Mouse (Mus musculus) hindbrain, embryonic 13.5 days (tissue): ENCODE data around the gene Myg1. TPM values are rescaled to one million over a fixed set of nuclear protein-coding genes. Genes with fewer than 3 reads are reported as not detected.

ENCODE experiments used
- ATAC-seq: fragments of 200-750 bp; cut with Nextera tagmentation; 2 replicates; pipeline ENCODE4 v1.8.0; 2017; ENCODE audit warnings: moderate TSS enrichment; ENCODE audit not compliant: low FRiP score
- H3K27ac ChIP-seq: fragments of 300-500 bp; sonication (generic); 2 replicates; pipeline ENCODE4 v1.5.1; 2015; ENCODE audit warnings: inconsistent platforms, mild to moderate bottlenecking, moderate library complexity
- H3K27me3 ChIP-seq: fragments of 300-500 bp; sonication (generic); 2 replicates; pipeline ENCODE4 v1.6.1; 2015; ENCODE audit warnings: mild to moderate bottlenecking, inconsistent platforms
- H3K36me3 ChIP-seq: fragments of 300-500 bp; sonication (generic); 2 replicates; pipeline ENCODE4 v1.6.1; 2015; ENCODE audit warnings: mild to moderate bottlenecking, inconsistent platforms
- H3K4me1 ChIP-seq: fragments of 300-500 bp; sonication (generic); replicated peaks from 2 replicates; pipeline ENCODE4 v1.6.1; 2015; ENCODE audit warnings: inconsistent platforms
- H3K4me2 ChIP-seq: fragments of 300-500 bp; sonication (generic); 2 replicates; pipeline ENCODE4 v1.6.1; 2015; ENCODE audit warnings: inconsistent platforms, mild to moderate bottlenecking, moderate library complexity
- H3K4me3 ChIP-seq: fragments of 300-500 bp; sonication (generic); 2 replicates; pipeline ENCODE4 v1.5.1; 2015; ENCODE audit warnings: mild to moderate bottlenecking, inconsistent platforms
- H3K9ac ChIP-seq: fragments of 300-500 bp; sonication (generic); 2 replicates; pipeline ENCODE4 v1.6.1; 2015; ENCODE audit warnings: mild to moderate bottlenecking, inconsistent platforms
- H3K9me3 ChIP-seq: fragments of 300-500 bp; sonication (generic); 2 replicates; pipeline ENCODE4 v1.6.1; 2016; ENCODE audit warnings: inconsistent platforms
- WGBS: fragments of 180-500 bp; shearing (Covaris S2); methylation state at CpG from one replicate; pipeline ENCODE4 v1.1.7; 2015; 5-methylcytosine and 5-hydroxymethylcytosine counted together
- polyA plus RNA-seq: library from polyadenylated mRNA; unstranded; fragments of >200 nt; fragmentation: Nextera tagmentation; extraction: Ambion mirVana; gene quantifications from 2 replicates; pipeline ENCODE4 v1.2.1, GENCODE M21; 2015

The Myg1 gene
- polyA plus RNA-seq, 1 experiment from 2014 or later = 91.8 TPM

DNA sequence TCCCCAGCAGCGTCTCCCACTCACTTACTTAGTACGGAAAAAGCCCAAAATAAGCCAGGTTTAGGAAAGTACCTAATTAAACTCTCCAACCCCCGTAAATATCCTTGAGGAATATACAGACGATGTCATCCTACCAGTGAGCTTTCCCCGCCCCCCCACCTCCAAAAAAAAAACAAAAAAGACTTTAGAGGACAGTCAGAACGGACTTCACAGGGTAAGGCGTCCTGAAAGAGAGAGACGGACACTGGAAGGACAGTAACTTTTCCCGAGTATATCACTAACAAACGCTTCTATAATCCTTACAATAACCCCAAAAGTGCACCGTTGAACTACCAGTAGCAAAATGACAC, 19.4 kb downstream of the Myg1 start:
- H3K4me1 ChIP-seq = peaks cover 25% of the 10 kb centered on the region
- no peaks in the 10 kb centered on the region for H3K9me3 ChIP-seq
- WGBS = 12% methylated on average over 11 of the region's 11 CpGs
- H3K36me3 ChIP-seq = peaks cover 11% of the 10 kb centered on the region
- no peak overlapping the region for H3K27ac ChIP-seq
- peak overlapping the region; percentile 21; the same call in 1 of the 2 replicates for H3K9ac ChIP-seq
- peak overlapping the region; percentile 75 for H3K4me3 ChIP-seq
- H3K4me2 ChIP-seq = peak overlapping the region; percentile 86
- peak; percentile 22; the same call in 1 of the 2 replicates for ATAC-seq
- peaks cover 9% of the 10 kb centered on the region for H3K27me3 ChIP-seq

DNA sequence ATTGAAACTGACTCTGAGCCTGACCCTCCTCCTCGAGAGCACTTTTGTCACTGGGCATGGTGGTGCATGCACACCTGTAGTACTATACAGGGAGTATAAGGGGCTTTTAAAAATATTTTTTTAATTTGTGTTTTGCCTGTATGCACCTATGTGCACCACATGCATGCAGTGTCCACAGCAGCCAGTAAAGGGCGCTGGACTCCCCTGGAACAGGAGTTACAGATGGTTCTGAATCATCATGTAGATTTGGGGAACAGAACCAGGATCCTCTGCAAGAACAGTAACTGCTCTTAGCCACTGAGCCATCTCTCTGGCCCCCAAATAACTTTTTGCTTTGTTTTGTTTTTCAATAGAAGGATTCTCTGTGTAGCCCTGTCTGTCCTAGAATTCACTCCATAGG, 20.7 kb downstream of the Myg1 start:
- Histone ChIP-seq H3K27ac (no peak overlapping the region), H3K36me3 (0 out of 2 replicates have a peak, but pooled peaks cover 2% of the 10 kb centered on the region), H3K9me3 (no peaks in the 10 kb centered on the region), H3K4me3 (no peak overlapping the region), H3K4me2 (no peak overlapping the region), H3K9ac (no peak overlapping the region), H3K4me1 (peaks cover 29% of the 10 kb centered on the region), H3K27me3 (peaks cover 21% of the 10 kb centered on the region)
- ATAC-seq = no peak
- 67% methylated on average over 2 of the region's 2 CpGs for WGBS

- Histone ChIP-seq H3K9me3 (no peaks in the 10 kb centered on the region), H3K36me3 (no peaks in the 10 kb centered on the region), H3K9ac (no peak overlapping the region), H3K4me2 (no peak overlapping the region), H3K27me3 (peaks cover 39% of the 10 kb centered on the region), H3K4me1 (peaks cover 45% of the 10 kb centered on the region), H3K4me3 (no peak overlapping the region), H3K27ac (no peak overlapping the region)
- no peak for ATAC-seq
- WGBS = 86% methylated on average over 2 of the region's 2 CpGs
These were observed 22.5 kb downstream of the Myg1 start for GRCm38 (mm10) chr15:102353986-102354385.

- peaks cover 39% of the 10 kb centered on the region for H3K4me1 ChIP-seq
- peaks cover 53% of the 10 kb centered on the region for H3K27me3 ChIP-seq
- H3K27ac ChIP-seq = peak overlapping the region; percentile 70
- H3K9ac ChIP-seq = peak overlapping the region; percentile 75
- peak; percentile 44 for ATAC-seq
- WGBS = under 1% methylated on average over 48 of the region's 49 CpGs
- H3K36me3 ChIP-seq = no peaks in the 10 kb centered on the region
- peak overlapping the region; percentile 94 for H3K4me2 ChIP-seq
- H3K4me3 ChIP-seq = peak overlapping the region; percentile 51
- H3K9me3 ChIP-seq = no peaks in the 10 kb centered on the region
These were observed 23.8 kb downstream of the Myg1 start for GRCm38 (mm10) chr15:102355134-102355870.

- Histone ChIP-seq H3K4me2 (peak overlapping the region; percentile 94), H3K9ac (peak overlapping the region; percentile 75), H3K27me3 (peaks cover 54% of the 10 kb centered on the region), H3K27ac (peak overlapping the region; percentile 70), H3K4me3 (peak overlapping the region; percentile 51), H3K36me3 (no peaks in the 10 kb centered on the region), H3K9me3 (no peaks in the 10 kb centered on the region), H3K4me1 (peaks cover 38% of the 10 kb centered on the region)
- ATAC-seq = peak; percentile 39; the same call in 1 of the 2 replicates
- under 1% methylated on average over 38 of the region's 38 CpGs for WGBS
These were observed 24.4 kb downstream of the Myg1 start for GRCm38 (mm10) chr15:102355871-102356441.

GRCm38 (mm10) chr15:102356501-102357325, 25.2 kb downstream of the Myg1 start:
- Histone ChIP-seq H3K27me3 (peaks cover 57% of the 10 kb centered on the region), H3K4me2 (peak overlapping the region; percentile 94), H3K27ac (no peak overlapping the region), H3K4me1 (peaks cover 35% of the 10 kb centered on the region), H3K9me3 (no peaks in the 10 kb centered on the region), H3K9ac (no peak overlapping the region), H3K4me3 (peak overlapping the region; percentile 51), H3K36me3 (no peaks in the 10 kb centered on the region)
- WGBS = 26% methylated on average over 16 of the region's 16 CpGs
- ATAC-seq = no peak

DNA sequence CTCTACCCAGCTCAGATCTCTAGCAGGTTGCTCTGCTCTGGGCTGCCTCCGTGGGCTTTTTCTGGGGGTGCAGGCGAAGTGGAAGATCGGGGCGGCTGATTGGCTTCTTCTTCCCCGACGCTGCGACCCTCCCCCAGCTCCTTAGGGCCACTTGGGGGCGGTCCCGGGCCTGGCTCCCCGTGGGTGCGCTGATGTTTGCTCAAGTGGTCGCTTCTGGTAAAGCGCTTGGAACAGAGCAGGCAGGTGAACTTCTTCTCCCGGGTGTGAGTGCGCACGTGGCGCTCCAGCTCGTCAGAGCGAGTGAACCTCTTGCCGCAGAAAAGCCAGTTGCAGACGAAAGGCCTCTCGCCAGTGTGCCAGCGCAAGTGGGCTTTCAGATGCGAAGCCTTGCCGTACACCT, 26.6 kb downstream of the Myg1 start:
- Histone ChIP-seq H3K9ac (peak overlapping the region; percentile 43; the same call in 1 of the 2 replicates), H3K36me3 (no peaks in the 10 kb centered on the region), H3K4me1 (peaks cover 39% of the 10 kb centered on the region), H3K9me3 (no peaks in the 10 kb centered on the region), H3K4me2 (peak overlapping the region; percentile 43), H3K27me3 (peaks cover 69% of the 10 kb centered on the region), H3K27ac (no peak overlapping the region), H3K4me3 (peak overlapping the region; percentile 19)
- ATAC-seq = no peak
- WGBS = 2% methylated on average over 24 of the region's 25 CpGs

GRCm38 (mm10) chr15:102358834-102359233, 27.3 kb downstream of the Myg1 start:
- 21% methylated on average over 5 of the region's 5 CpGs for WGBS
- Histone ChIP-seq H3K9ac (no peak overlapping the region; the same call in 1 of the 2 replicates), H3K9me3 (no peaks in the 10 kb centered on the region), H3K4me3 (no peak overlapping the region), H3K4me1 (peaks cover 39% of the 10 kb centered on the region), H3K4me2 (no peak overlapping the region), H3K27me3 (peaks cover 76% of the 10 kb centered on the region), H3K27ac (no peak overlapping the region), H3K36me3 (no peaks in the 10 kb centered on the region)
- ATAC-seq = no peak

DNA sequence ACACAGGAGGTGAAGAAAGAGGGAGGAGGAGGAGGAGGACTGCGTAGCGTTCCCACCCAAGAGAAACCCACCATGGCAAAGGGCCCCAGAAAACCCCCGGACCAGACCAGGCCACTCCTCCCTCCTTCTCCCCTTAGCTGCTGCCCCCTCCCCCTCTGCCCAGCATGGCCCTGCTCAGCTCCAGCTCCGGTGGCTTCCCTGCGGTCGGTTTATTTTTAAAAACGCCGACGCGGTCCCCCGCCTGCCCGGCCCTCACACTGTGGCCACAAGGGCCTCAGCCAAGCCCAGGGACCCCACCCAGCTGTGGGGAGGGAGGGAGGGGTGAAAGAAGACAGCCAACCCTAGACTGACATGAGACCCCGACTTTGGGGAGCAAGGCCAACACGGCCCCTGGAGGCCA, 31.1 kb downstream of the Myg1 start:
- Histone ChIP-seq H3K9me3 (no peaks in the 10 kb centered on the region), H3K4me3 (no peak overlapping the region), H3K4me1 (peaks cover 32% of the 10 kb centered on the region), H3K36me3 (no peaks in the 10 kb centered on the region), H3K27me3 (peaks cover 78% of the 10 kb centered on the region), H3K9ac (no peak overlapping the region), H3K27ac (no peak overlapping the region), H3K4me2 (peak overlapping the region; percentile 23; the same call in 1 of the 2 replicates)
- WGBS = 17% methylated on average over 14 of the region's 14 CpGs
- ATAC-seq = no peak

- peaks cover 16% of the 10 kb centered on the region for H3K4me1 ChIP-seq
- WGBS = 95% methylated on average over 1 of the region's 1 CpGs
- no peaks in the 10 kb centered on the region for H3K9me3 ChIP-seq
- peaks cover 58% of the 10 kb centered on the region for H3K27me3 ChIP-seq
- H3K36me3 ChIP-seq = no peaks in the 10 kb centered on the region
- H3K4me3 ChIP-seq = no peak overlapping the region
- H3K4me2 ChIP-seq = no peak overlapping the region
- H3K27ac ChIP-seq = no peak overlapping the region
- no peak for ATAC-seq
- no peak overlapping the region for H3K9ac ChIP-seq
These were observed 33.2 kb downstream of the Myg1 start for GRCm38 (mm10) chr15:102364678-102365077.

DNA sequence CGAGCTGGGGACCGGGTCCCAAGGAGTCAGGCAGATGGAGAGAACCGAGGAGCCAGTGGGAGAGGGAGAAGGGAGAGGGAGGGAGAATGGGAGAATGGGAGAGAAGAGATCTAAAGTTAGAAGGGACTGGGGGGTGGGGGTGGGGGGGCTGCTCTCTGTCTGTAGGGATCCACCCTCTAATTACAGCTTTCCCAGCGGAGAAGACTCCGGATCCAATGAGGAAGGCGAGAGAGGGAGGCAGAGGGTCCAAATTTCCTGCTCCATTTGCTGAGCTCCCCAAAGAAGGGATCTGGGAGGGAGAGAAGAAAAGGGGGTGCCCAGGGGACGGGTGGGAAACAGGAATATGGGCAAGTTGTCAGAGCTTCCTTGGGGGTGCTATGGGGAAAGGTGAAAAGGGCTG, 34.7 kb downstream of the Myg1 start:
- no peak for ATAC-seq
- no peaks in the 10 kb centered on the region for H3K9me3 ChIP-seq
- H3K4me1 ChIP-seq = peaks cover 27% of the 10 kb centered on the region
- WGBS = 9% methylated on average over 7 of the region's 7 CpGs
- H3K27ac ChIP-seq = peak overlapping the region; percentile 26; the same call in 1 of the 2 replicates
- no peaks in the 10 kb centered on the region for H3K36me3 ChIP-seq
- H3K27me3 ChIP-seq = peaks cover 64% of the 10 kb centered on the region
- peak overlapping the region; percentile 55 for H3K4me2 ChIP-seq
- peak overlapping the region; percentile 33 for H3K4me3 ChIP-seq
- H3K9ac ChIP-seq = peak overlapping the region; percentile 66

GRCm38 (mm10) chr15:102366733-102367344, 35.3 kb downstream of the Myg1 start, which contains the start of gene Sp7:
TSS of gene Sp7 (minus strand) at chr15:102367182.
- peak; percentile 69; the same call in 1 of the 2 replicates for ATAC-seq
- Histone ChIP-seq H3K4me3 (peak within 1 kb of the TSS; percentile 33), H3K27ac (peak within 1 kb of the TSS; percentile 30), H3K9me3 (no peaks in the 10 kb centered on the region), H3K27me3 (peaks cover 67% of the 10 kb centered on the region), H3K4me1 (peaks cover 27% of the 10 kb centered on the region), H3K4me2 (peak within 1 kb of the TSS; percentile 55), H3K36me3 (no peaks in the 10 kb centered on the region), H3K9ac (peak within 1 kb of the TSS; percentile 66)
- WGBS = 6% methylated on average over 15 of the region's 15 CpGs
